Mouse (Mus musculus) stomach, postnatal 0 days (tissue): ENCODE results near the gene Rtf2.

Source experiments
- CTCF ChIP-seq: IDR thresholded peaks from 2 replicates; pipeline ENCODE4 v1.5.1; 2016; ENCODE audit warnings: antibody characterized with exemption, low read depth, mild to moderate bottlenecking, moderate library complexity
- EP300 ChIP-seq: optimal IDR thresholded peaks from 2 replicates; pipeline ENCODE3; 2016; ENCODE audit warnings: antibody characterized with exemption

DNA sequence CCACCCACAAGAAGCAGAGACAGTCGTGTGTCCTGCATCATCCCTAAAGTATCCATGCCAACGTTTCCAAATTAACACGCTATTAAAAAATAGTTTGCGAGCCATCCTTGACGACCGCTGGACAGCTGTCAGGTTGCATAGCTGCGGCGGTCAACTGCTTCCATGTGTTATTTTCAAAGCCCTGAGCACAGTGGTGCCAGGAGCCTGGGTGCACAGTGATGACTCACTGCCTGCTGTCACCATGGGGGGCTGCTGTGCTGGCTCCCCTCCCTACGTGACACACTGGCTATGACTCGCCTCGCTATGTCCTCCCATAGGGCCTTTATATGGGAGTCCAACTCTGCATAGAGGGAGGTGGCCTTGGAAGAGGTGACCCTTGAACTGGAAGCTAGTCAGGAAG, 29.3 kb upstream of the Rtf2 start:
- no peak for TF ChIP-seq CTCF
- TF ChIP-seq EP300 = no peak
